Mouse (Mus musculus): ENCODE measurements around the gene Zcchc17. TPM values are rescaled to one million over a fixed set of nuclear protein-coding genes. Genes with fewer than 3 reads are reported as not detected.
A peak's percentile ranks its signal among the peaks of the same experiment; 100 is the strongest.

The Zcchc17 gene
- polyA plus RNA-seq, 1 experiment, result 18.2 TPM

DNA sequence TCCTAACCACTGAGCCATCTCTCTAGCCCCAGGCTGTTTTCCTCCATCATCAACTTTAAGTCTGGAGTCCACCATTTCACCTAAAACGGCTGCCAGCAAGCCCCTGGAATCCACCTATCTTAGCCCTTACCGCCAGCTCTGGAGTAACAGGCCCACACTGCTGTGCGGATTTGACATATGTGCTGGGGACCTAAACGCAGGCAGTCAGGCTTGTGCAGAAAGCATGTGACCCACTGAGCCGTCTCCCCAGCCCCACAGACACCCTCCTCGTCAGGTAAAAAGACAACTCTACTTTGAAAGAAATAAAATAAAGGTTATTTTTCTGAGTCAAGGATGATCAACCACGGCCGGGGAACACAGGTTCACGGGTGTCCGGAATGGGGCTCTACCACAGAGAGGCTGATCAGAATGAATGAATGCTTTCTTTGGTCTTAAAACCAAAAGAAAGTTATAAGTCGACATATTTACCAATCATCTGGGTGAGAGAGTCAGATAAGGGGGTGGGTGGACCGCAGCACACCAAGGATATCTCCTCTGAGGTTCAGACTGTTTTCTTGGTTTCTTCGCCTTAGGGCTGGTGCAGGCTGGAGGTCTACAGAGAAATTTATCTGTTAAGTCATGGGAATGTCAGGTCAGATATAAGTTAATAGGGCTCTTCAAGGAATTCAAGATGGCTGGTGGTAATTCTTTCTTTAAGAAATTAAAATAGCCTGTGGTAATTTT lies 63.3 kb downstream of the Zcchc17 start:
- Histone ChIP-seq H3K4me3 (replicated peaks; ENCODE audit: extremely low read depth, low read depth, low read length) (no peak overlapping the region), H3K4me1 (ENCODE audit: control insufficient read depth, insufficient read depth, low read length) (no peaks in the 10 kb centered on the region)
- WGBS, result 87% methylated on average over 13 of the region's 13 CpGs
- no peak for DNase-seq
- TF ChIP-seq POLR2A (IDR thresholded peaks at IDR 0.05; ENCODE audit: borderline replicate concordance, extremely low read depth, low read depth, low read length) (no peak), CTCF (IDR thresholded peaks at IDR 0.05; ENCODE audit: insufficient read depth, low read length) (no peak)

DNA sequence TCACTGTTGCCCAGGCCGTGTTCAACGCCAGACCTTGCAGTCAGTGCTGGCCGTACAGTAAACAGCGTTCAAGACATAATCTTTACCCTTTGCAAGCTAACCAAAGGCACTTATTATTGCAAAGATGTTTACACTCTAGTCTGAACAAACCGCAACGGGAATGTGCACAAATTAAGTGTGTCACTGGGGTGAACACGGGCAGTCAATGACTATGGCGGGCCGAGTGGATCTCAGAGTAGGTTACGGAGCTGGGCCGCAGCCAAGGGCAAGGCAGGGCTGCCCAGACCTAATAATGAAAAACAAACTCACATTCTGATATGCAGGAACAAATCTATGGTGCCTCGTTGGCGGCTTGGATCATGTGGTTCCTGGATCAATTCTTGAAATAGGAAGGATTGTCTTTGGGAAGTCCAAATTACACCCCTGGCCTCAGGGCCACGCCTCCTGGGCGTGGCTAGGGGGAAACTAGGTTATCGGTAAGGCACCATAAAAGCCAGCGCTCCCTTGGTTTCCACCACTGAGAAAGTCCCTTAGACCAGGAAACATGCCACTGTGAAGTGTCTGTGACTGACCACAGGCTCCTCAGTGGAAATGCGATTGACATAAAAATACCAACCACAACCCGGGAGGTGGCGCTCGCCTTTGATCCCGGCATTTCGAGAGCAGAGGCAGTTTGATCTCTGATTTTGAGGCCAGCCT lies 64.5 kb downstream of the Zcchc17 start:
- DNase-seq, result peak; percentile 29
- Histone ChIP-seq H3K4me3 (replicated peaks; ENCODE audit: extremely low read depth, low read depth, low read length) (no peak overlapping the region), H3K4me1 (ENCODE audit: control insufficient read depth, insufficient read depth, low read length) (no peaks in the 10 kb centered on the region)
- TF ChIP-seq POLR2A (IDR thresholded peaks at IDR 0.05; ENCODE audit: borderline replicate concordance, extremely low read depth, low read depth, low read length), result no peak
- TF ChIP-seq CTCF (IDR thresholded peaks at IDR 0.05; ENCODE audit: insufficient read depth, low read length), result no peak
- WGBS, result 35% methylated on average over 23 of the region's 23 CpGs

GRCm38 (mm10) chr4:130294513-130294912 lies 65.2 kb downstream of the Zcchc17 start:
- 82% methylated on average over 8 of the region's 8 CpGs for WGBS
- TF ChIP-seq POLR2A (IDR thresholded peaks at IDR 0.05; ENCODE audit: borderline replicate concordance, extremely low read depth, low read depth, low read length), result no peak
- TF ChIP-seq CTCF (IDR thresholded peaks at IDR 0.05; ENCODE audit: insufficient read depth, low read length), result no peak
- no peaks in the 10 kb centered on the region for H3K4me1 ChIP-seq (ENCODE audit: control insufficient read depth, insufficient read depth, low read length)
- DNase-seq, result no peak
- H3K4me3 ChIP-seq (replicated peaks; ENCODE audit: extremely low read depth, low read depth, low read length), result no peak overlapping the region

- peak; percentile 98 for TF ChIP-seq CTCF (IDR thresholded peaks at IDR 0.05; ENCODE audit: insufficient read depth, low read length)
- no peak for TF ChIP-seq POLR2A (IDR thresholded peaks at IDR 0.05; ENCODE audit: borderline replicate concordance, extremely low read depth, low read depth, low read length)
- WGBS, result 2% methylated on average over 4 of the region's 4 CpGs
- no peak overlapping the region for H3K4me3 ChIP-seq (replicated peaks; ENCODE audit: extremely low read depth, low read depth, low read length)
- H3K4me1 ChIP-seq (ENCODE audit: control insufficient read depth, insufficient read depth, low read length), result no peaks in the 10 kb centered on the region
- DNase-seq, result peak; percentile 74
Observed at GRCm38 (mm10) chr4:130292271-130292670, 67.5 kb downstream of the Zcchc17 start.

DNA sequence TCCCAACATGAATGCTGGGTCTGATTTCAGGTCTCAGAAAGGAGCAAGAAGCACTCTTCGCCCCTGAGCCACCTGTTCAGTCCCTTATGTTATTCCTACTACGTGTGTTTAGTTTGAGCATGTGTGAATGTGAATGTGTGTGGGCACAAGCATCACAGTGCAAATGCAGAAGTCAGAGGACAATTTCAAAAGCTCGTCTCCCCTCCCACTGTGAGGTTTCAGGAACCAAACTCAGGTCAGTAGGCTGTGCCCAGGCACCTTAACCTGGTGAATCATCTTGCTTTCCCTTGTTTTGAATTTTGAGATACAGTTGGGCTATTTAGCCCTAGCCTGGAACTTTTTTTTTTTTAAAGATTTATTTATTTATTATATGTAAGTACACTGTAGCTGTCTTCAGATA lies 69.9 kb downstream of the Zcchc17 start:
- no peak for TF ChIP-seq CTCF (IDR thresholded peaks at IDR 0.05; ENCODE audit: insufficient read depth, low read length)
- TF ChIP-seq POLR2A (IDR thresholded peaks at IDR 0.05; ENCODE audit: borderline replicate concordance, extremely low read depth, low read depth, low read length), result no peak
- no peak for DNase-seq
- Histone ChIP-seq H3K4me1 (ENCODE audit: control insufficient read depth, insufficient read depth, low read length) (no peaks in the 10 kb centered on the region), H3K4me3 (replicated peaks; ENCODE audit: extremely low read depth, low read depth, low read length) (no peak overlapping the region)
- WGBS, result 64% methylated on average over 3 of the region's 3 CpGs

DNA sequence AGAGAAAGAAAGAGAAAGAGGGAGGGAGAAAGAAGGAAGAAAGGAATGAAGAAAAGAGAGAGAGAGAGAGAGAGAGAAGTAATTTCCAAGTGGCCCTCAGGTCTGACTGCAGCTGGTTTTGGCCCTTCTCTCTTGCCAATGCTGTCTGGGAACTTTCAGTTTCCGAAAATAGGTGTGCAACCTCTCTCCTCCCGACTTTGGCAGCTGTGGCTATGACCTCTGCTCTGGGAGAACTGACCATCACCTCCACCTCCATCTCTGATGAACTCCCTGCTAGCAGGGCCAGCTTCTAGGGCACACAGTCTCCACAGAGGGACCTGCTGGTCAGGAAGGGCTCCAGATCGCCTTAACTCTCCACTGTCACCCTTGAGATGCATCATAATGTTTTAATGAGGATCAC lies 73.2 kb downstream of the Zcchc17 start:
- TF ChIP-seq POLR2A (IDR thresholded peaks at IDR 0.05; ENCODE audit: borderline replicate concordance, extremely low read depth, low read depth, low read length) (no peak), CTCF (IDR thresholded peaks at IDR 0.05; ENCODE audit: insufficient read depth, low read length) (no peak)
- WGBS, result 41% methylated on average over 3 of the region's 3 CpGs
- DNase-seq, result no peak
- H3K4me3 ChIP-seq (replicated peaks; ENCODE audit: extremely low read depth, low read depth, low read length), result no peak overlapping the region
- H3K4me1 ChIP-seq (ENCODE audit: control insufficient read depth, insufficient read depth, low read length), result no peaks in the 10 kb centered on the region

GRCm38 (mm10) chr4:130283826-130284225 lies 75.9 kb downstream of the Zcchc17 start:
- no peak for DNase-seq
- 64% methylated on average over 9 of the region's 9 CpGs for WGBS

DNA sequence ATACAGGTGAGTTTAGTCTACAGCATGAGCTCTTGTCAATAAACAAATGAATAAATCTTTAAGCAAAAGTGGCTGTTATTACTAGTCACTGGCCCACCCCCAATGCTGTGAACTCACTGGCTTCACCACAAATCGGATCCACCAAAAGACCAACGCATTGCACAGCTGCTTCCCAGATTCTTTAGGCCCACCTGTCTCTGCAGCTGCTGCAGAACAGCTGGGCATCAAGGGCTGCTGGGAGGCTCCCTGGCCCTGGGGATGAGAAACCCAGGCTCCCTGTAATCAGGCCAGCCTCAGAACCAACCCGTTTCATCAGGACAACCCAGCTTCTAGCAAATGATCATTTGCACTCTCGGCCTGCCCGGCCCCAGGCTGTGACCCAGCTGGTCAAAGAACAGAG lies 76.9 kb downstream of the Zcchc17 start:
- Histone ChIP-seq H3K4me3 (replicated peaks; ENCODE audit: extremely low read depth, low read depth, low read length) (no peak overlapping the region), H3K4me1 (ENCODE audit: control insufficient read depth, insufficient read depth, low read length) (no peaks in the 10 kb centered on the region)
- TF ChIP-seq POLR2A (IDR thresholded peaks at IDR 0.05; ENCODE audit: borderline replicate concordance, extremely low read depth, low read depth, low read length), result no peak
- no peak for TF ChIP-seq CTCF (IDR thresholded peaks at IDR 0.05; ENCODE audit: insufficient read depth, low read length)
- no peak for DNase-seq
- 79% methylated on average over 5 of the region's 5 CpGs for WGBS

More at GRCm38 (mm10) chr4:130283826-130284225, 75.9 kb downstream of the Zcchc17 start:
- Histone ChIP-seq H3K4me3 (replicated peaks; ENCODE audit: extremely low read depth, low read depth, low read length) (no peak overlapping the region), H3K4me1 (ENCODE audit: control insufficient read depth, insufficient read depth, low read length) (no peaks in the 10 kb centered on the region)
- no peak for TF ChIP-seq CTCF (IDR thresholded peaks at IDR 0.05; ENCODE audit: insufficient read depth, low read length)
- TF ChIP-seq POLR2A (IDR thresholded peaks at IDR 0.05; ENCODE audit: borderline replicate concordance, extremely low read depth, low read depth, low read length), result no peak

- Histone ChIP-seq H3K4me1 (ENCODE audit: control insufficient read depth, insufficient read depth, low read length) (no peaks in the 10 kb centered on the region), H3K4me3 (replicated peaks; ENCODE audit: extremely low read depth, low read depth, low read length) (no peak within 1 kb of the TSS)
- no peak for TF ChIP-seq CTCF (IDR thresholded peaks at IDR 0.05; ENCODE audit: insufficient read depth, low read length)
- TF ChIP-seq POLR2A (IDR thresholded peaks at IDR 0.05; ENCODE audit: borderline replicate concordance, extremely low read depth, low read depth, low read length), result no peak
- DNase-seq, result no peak
- 69% methylated on average over 2 of the region's 2 CpGs for WGBS
Observed at GRCm38 (mm10) chr4:130279105-130279504, 80.6 kb downstream of the Zcchc17 start, which contains the start of gene Serinc2. Gene Serinc2, minus strand, starts transcription at chr4:130279205.
